Mouse (Mus musculus) testis, postnatal 10 days (tissue): ENCODE measurements around the gene Galnt7.

Experiments
- DNase-seq: peaks from one replicate; pipeline ENCODE4 v3.0.0; 2021; ENCODE audit warnings: low spot score

The Galnt7 gene

DNA sequence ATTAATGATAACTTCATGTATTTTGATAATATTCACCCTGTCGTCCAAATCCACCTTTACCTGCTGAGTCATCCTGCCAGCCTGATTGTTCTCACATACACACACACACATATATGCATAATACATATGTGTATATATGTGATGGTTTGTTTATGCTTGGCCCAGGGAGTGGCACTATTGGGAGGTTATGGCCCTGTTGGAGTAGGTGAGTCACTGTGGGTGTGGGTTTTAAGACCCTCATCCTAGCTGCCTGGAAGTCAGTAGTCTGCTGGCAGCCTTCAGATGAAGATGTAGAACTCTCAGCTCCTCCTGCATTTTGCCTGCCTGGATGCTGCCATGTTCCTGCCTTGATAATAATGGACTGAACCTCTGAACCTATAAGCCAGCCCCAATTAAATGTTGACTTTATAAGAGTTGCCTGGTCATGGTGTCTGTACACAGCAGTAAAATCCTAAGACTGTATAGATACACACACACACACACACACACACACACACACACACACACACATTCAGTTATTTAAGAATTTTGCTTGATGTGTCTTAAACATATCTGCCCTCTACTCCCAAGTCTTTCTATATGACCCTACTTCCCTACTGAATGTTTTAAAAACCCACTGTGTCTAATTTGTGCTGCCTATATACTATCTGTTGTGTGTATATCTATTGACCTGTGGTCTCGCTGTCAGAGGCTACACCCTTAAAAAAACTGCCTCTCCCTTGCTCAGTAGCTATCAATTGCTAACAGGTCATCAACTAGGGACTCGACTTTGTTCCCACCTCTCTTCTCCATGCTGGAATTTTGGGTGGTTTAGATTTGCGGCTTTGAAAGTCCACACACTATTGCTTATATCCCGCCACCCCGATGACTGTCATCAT, 23.8 kb downstream of the Galnt7 start:
- DNase-seq, result no peak

- no peak for DNase-seq
Observed at GRCm38 (mm10) chr8:57627946-57628786, 24.7 kb downstream of the Galnt7 start.

- DNase-seq, result no peak
Observed at GRCm38 (mm10) chr8:57623955-57624354, 28.9 kb downstream of the Galnt7 start.

- no peak for DNase-seq
Observed at GRCm38 (mm10) chr8:57623051-57623450, 29.8 kb downstream of the Galnt7 start.

DNA sequence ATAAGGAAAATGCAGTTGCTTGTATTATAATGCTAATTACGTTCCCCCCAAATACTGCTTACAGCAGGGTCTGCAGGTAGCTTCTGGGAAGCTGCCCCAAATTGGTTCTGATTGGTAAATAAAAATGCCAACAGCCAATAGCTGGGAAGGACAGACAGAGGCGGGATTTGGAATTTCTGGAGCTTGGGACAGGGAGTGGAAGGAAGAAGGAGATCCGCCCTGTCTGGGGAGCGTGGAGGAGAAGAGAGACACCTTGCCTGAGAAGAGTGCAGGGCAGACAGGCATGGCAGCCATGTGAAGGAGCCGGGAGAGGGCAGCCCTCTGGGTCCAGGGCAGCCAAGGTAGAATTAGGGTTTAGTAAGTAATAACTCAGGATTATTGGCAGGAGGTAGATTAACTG, 35.9 kb downstream of the Galnt7 start:
- no peak for DNase-seq

DNA sequence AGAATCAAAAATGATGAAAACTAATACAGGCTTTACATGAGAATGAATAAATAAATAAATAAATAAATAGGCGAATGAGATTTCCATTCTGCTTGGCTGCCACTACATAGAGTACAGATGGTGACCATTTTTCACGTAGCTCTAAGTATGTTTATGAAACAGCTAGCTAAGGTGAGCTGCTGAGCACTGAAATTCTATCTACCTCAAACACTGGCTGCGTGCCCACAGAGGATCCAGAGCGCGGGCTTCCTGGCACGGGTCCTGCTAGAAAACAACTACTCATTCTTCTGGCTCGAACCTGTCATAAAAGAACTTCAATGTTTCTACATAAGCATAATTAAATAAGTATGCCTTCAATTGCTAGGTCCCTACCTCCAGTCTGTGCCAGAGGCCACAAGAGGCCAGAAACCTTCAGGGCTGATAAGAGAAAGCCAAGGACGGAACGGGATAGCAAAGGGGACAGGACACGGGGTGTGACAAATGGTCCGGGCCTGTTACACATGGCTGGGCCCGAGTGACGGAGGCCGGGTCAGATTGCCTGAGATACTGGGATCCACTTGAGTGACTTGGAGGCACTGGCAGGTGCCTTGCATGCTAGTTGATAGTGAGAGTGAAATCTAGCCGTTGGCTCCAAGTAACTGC, 37.7 kb downstream of the Galnt7 start:
- peak; percentile 74 for DNase-seq

- DNase-seq, result no peak
Observed at GRCm38 (mm10) chr8:57611419-57611977, 41.3 kb downstream of the Galnt7 start.

DNA sequence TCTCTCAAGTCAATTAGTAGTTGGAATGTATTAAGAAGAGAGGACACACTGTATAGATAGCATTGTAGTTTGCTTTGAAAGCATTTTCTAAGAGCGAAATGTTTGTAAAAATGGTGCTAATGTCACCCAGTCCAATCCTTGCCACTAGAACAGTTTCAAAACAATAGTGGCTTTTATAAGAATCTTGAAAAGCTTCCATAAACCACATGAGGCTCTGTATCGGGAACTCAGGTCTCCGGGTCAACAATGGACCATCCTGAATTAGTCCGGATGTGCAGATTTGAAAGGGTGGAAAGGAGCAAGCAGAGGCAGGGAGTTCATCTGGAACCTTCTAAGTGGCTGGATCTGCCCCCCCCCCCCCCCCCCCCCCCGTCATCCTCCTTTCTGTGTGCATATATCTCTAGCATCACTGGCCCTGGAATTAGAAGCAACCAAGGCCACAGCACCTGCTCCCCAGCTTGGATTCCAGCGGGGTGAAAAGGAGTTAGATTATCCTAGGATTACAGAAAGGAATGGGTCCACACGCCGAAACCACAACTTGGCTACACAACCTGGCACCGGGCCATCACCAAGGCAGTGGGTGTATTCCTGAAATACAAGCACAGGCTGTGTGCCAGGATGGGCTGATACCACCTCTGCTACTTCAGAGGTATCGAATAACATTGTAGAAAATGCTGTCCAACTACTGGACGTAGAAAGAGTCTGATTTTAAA, 42.0 kb downstream of the Galnt7 start:
- DNase-seq, result peak; percentile 84

- DNase-seq, result no peak
Observed at GRCm38 (mm10) chr8:57602511-57602910, 50.3 kb downstream of the Galnt7 start.

DNA sequence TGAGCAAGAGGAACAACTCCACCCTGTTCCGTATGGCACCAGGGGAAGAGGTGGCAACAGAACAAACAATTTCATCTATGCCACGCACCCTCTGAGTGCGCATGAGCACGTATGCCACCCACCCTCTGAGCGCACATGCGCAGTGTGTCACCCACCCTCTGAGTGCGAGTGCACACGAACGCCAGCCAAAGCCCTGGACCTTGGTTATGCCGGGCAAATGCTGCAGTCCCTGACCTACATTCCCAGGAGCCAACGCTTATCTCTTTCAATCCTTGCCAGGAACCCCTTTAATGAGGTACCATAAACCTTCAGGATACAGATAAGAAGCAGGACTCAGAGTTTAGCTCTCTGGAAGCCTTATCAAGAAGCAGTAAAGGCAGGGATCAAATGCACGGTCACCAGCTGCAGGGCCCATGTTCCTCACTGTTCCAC, 50.8 kb downstream of the Galnt7 start:
- peak; percentile 56 for DNase-seq

DNA sequence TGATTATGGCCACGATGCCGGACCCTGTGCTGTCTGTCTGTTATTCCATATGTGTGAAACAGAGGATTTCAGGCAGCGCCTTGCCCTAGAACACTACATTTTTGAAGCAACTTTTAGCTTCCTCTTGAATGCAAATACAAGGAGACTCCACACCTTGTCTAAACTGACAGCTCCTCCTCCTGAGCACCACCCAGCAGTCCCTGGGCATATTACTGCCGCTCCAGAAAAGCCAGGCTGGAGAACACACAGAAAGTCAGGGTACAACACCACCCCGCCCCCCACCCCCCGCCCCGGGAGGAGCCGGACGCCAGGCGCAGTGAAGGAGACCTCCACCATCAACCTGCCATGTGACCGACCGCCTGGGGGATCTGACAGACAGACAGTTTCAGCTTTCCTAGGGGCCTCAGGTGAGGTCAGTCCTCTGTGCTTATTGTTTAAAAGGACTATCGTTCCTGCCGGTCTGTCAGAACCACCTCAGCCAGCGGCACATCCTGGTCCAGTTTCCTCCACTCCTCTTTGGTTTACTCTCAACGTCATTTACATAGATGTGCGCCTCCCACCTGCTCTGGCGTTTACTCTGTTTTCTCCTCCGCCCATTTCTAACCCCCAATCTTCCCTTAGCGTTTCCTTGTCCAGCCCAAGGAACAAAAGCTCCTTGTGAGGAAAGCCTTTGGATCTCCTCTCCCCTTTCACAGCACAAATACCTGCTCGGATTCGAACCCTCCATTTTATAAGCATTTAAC, 52.8 kb downstream of the Galnt7 start:
- no peak for DNase-seq

- DNase-seq, result no peak
Observed at GRCm38 (mm10) chr8:57595853-57596252, 57.0 kb downstream of the Galnt7 start.

- no peak for DNase-seq
Observed at GRCm38 (mm10) chr8:57594175-57594885, 58.5 kb downstream of the Galnt7 start.

- no peak for DNase-seq
Observed at GRCm38 (mm10) chr8:57592604-57593003, 60.2 kb downstream of the Galnt7 start.

DNA sequence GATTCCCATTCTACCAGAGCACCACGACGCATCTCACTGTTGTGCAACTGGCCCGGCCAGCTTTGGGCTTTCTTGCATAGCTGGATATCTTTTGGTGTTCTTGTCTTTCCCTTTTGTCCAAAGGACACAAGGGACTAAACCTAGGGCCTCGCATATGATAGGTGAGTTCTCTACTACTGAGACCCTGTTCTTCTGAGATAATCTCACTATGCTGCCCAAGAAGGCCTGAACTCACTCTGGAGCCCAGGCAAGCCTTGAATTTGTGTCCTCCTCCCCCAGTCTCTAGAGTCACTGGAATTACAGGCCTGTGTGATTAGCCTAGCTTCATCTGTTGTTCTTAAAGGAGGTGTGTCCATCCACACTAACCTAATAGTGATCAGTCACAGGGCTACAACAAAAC, 61.2 kb downstream of the Galnt7 start:
- no peak for DNase-seq

GRCm38 (mm10) chr8:57590015-57590414, 62.8 kb downstream of the Galnt7 start:
- DNase-seq, result no peak

DNA sequence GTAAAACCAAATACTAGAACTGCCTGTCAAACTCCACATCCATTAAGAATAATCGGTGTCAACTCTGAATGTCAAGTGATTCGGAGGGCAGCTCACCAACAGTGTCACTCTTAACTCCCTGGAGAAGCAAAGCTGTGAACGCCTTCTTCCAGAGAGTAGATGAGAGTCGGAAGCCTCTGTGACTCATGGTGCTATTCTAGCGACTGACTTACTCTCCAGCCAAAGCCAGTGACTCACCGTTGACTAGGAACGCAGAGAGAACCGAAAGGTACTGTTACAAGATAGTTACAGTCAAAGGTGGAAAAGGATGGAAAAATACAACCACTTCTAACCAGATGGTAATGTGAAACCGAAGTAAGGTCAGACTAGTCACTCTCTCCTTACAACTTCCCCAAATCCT, 63.7 kb downstream of the Galnt7 start:
- no peak for DNase-seq

GRCm38 (mm10) chr8:57588604-57589003, 64.2 kb downstream of the Galnt7 start:
- DNase-seq, result no peak

DNA sequence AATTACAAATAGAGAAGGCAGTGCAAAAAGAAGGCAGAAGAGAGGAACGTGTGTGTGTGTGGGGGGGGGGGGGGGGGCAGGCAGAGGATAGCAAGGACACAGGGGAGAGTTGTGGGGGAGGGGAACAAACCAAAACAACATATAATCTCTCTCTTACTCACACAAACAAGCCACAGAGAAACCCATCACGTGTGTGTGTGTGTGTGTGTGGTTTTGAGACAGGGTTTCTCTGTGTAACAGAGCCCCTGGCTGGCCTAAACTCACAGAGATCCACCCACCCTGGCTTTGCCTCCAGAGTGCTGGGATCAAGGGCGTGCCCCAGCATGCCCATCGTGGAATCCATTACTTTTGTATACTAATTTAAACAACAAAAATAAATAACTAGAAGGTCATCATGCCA, 66.2 kb downstream of the Galnt7 start:
- no peak for DNase-seq

GRCm38 (mm10) chr8:57585831-57586230, 67.0 kb downstream of the Galnt7 start:
- DNase-seq, result no peak
